Mouse (Mus musculus): ENCODE measurements around the gene Map3k9.

GRCm38 (mm10) chr12:81675557-81675956 lies 105.4 kb downstream of the Map3k9 start:
- no peak for TF ChIP-seq FLI1 (IDR thresholded peaks at IDR 0.05; ENCODE audit: low read length)
- TF ChIP-seq GATA1 (IDR thresholded peaks at IDR 0.05; ENCODE audit: borderline replicate concordance, low read length), result no peak
